Mouse (Mus musculus): Measurements from ENCODE around the gene 2410002F23Rik.
"Not testable (repeated sequence)": the region's sequence is repeated elsewhere in the genome, so short reads cannot be mapped to it uniquely, and the experiment has no call there.

2410002F23Rik gene

GRCm38 (mm10) chr7:44262791-44263643, 16.5 kb downstream of the 2410002F23Rik start:
- peak; percentile 81 to 94 for DNase-seq (ENCODE audit: low spot score in 2 of 2)

GRCm38 (mm10) chr7:44268117-44268516, 21.6 kb downstream of the 2410002F23Rik start:
- DNase-seq (ENCODE audit: low spot score in 2 of 2) = no peak

GRCm38 (mm10) chr7:44269397-44269796, 22.9 kb downstream of the 2410002F23Rik start:
- DNase-seq (ENCODE audit: low spot score in 2 of 2) = no peak

GRCm38 (mm10) chr7:44271309-44271708, 24.8 kb downstream of the 2410002F23Rik start:
- no peak for DNase-seq (ENCODE audit: low spot score in 2 of 2)

- no peak for DNase-seq (ENCODE audit: low spot score in 2 of 2)
Measured at GRCm38 (mm10) chr7:44272546-44272945, 26.0 kb downstream of the 2410002F23Rik start.

- no peak for DNase-seq (ENCODE audit: low spot score in 2 of 2)
Measured at GRCm38 (mm10) chr7:44273446-44273845, 26.9 kb downstream of the 2410002F23Rik start.

GRCm38 (mm10) chr7:44274096-44274495, 27.6 kb downstream of the 2410002F23Rik start:
- no peak for DNase-seq (ENCODE audit: low spot score in 2 of 2)

- DNase-seq (ENCODE audit: low spot score in 2 of 2) = no peak
Measured at GRCm38 (mm10) chr7:44275546-44275945, 29.0 kb downstream of the 2410002F23Rik start.

- DNase-seq (ENCODE audit: low spot score in 2 of 2) = no peak
Measured at GRCm38 (mm10) chr7:44276461-44277249, 30.1 kb downstream of the 2410002F23Rik start.

GRCm38 (mm10) chr7:44277250-44277622, 30.7 kb downstream of the 2410002F23Rik start:
- DNase-seq (ENCODE audit: low spot score in 2 of 2) = no peak

- no peak for DNase-seq (ENCODE audit: low spot score in 2 of 2)
Measured at GRCm38 (mm10) chr7:44280959-44281358, 34.4 kb downstream of the 2410002F23Rik start.

- DNase-seq (ENCODE audit: low spot score in 2 of 2) = no peak
Measured at GRCm38 (mm10) chr7:44281586-44281985, 35.1 kb downstream of the 2410002F23Rik start.

- DNase-seq (ENCODE audit: low spot score in 2 of 2) = no peak
Measured at GRCm38 (mm10) chr7:44287760-44288159, 41.2 kb downstream of the 2410002F23Rik start.

- DNase-seq (ENCODE audit: low spot score in 2 of 2) = no peak
Measured at GRCm38 (mm10) chr7:44290986-44291385, 44.5 kb downstream of the 2410002F23Rik start.

GRCm38 (mm10) chr7:44291418-44291817, 44.9 kb downstream of the 2410002F23Rik start:
- DNase-seq (ENCODE audit: low spot score in 2 of 2) = no peak

- DNase-seq (ENCODE audit: low spot score in 2 of 2) = not testable (repeated sequence)
Measured at GRCm38 (mm10) chr7:44297501-44297900, 51.0 kb downstream of the 2410002F23Rik start.
